Mouse (Mus musculus): ENCODE data around the gene Ifi47. TPM values are rescaled to one million over a fixed set of nuclear protein-coding genes. Genes with fewer than 3 reads are reported as not detected.

Ifi47 gene
- polyA plus RNA-seq, 1 experiment from 2014 or later = 0.18 TPM

- no peak within 1 kb of the TSS for H3K4me3 ChIP-seq (replicated peaks)
- ATAC-seq (ENCODE audit: low FRiP score) = no peak
- no peak within 1 kb of the TSS for H3K9ac ChIP-seq
- H3K36me3 ChIP-seq (replicated peaks) = no peaks in the 10 kb centered on the region
- no peaks in the 10 kb centered on the region for H3K9me3 ChIP-seq
- no peaks in the 10 kb centered on the region for H3K27me3 ChIP-seq
- no peak within 1 kb of the TSS for H3K4me2 ChIP-seq
- no peak within 1 kb of the TSS for H3K27ac ChIP-seq
- H3K4me1 ChIP-seq = no peaks in the 10 kb centered on the region
Observed at GRCm38 (mm10) chr11:49114774-49115173, 38.4 kb downstream of the Ifi47 start, which contains the start of gene Olfr1396. Gene Olfr1396 (minus strand): TSS chr11:49114874.

- H3K27me3 ChIP-seq = no peaks in the 10 kb centered on the region
- no peak overlapping the region for H3K27ac ChIP-seq
- ATAC-seq (ENCODE audit: low FRiP score) = no peak
- WGBS = 87% methylated on average over 3 of the region's 3 CpGs
- H3K4me3 ChIP-seq (replicated peaks) = no peak overlapping the region
- no peak overlapping the region for H3K4me2 ChIP-seq
- H3K36me3 ChIP-seq (replicated peaks) = no peaks in the 10 kb centered on the region
- H3K4me1 ChIP-seq = no peaks in the 10 kb centered on the region
- no peak overlapping the region for H3K9ac ChIP-seq
- no peaks in the 10 kb centered on the region for H3K9me3 ChIP-seq
Observed at GRCm38 (mm10) chr11:49119635-49120034, 43.2 kb downstream of the Ifi47 start.

GRCm38 (mm10) chr11:49124169-49124568, 47.8 kb downstream of the Ifi47 start:
- H3K9ac ChIP-seq = no peak overlapping the region
- no peaks in the 10 kb centered on the region for H3K4me1 ChIP-seq
- no peaks in the 10 kb centered on the region for H3K36me3 ChIP-seq (replicated peaks)
- no peak overlapping the region for H3K4me3 ChIP-seq (replicated peaks)
- no peaks in the 10 kb centered on the region for H3K9me3 ChIP-seq
- no peak for ATAC-seq (ENCODE audit: low FRiP score)
- no peak overlapping the region for H3K4me2 ChIP-seq
- H3K27ac ChIP-seq = no peak overlapping the region
- WGBS = 84% methylated on average over 2 of the region's 2 CpGs
- no peaks in the 10 kb centered on the region for H3K27me3 ChIP-seq

GRCm38 (mm10) chr11:49141974-49142373, 65.6 kb downstream of the Ifi47 start, which contains the start of gene Olfr1395:
Gene Olfr1395 (plus strand): TSS chr11:49142274.
- H3K4me1 ChIP-seq = no peaks in the 10 kb centered on the region
- H3K36me3 ChIP-seq (replicated peaks) = no peaks in the 10 kb centered on the region
- H3K27ac ChIP-seq = no peak within 1 kb of the TSS
- ATAC-seq (ENCODE audit: low FRiP score) = no peak
- no peak within 1 kb of the TSS for H3K4me2 ChIP-seq
- no peak within 1 kb of the TSS for H3K4me3 ChIP-seq (replicated peaks)
- H3K27me3 ChIP-seq = no peaks in the 10 kb centered on the region
- no peaks in the 10 kb centered on the region for H3K9me3 ChIP-seq
- H3K9ac ChIP-seq = no peak within 1 kb of the TSS
- WGBS = 97% methylated on average over 6 of the region's 6 CpGs

Other genes starting within 250 kb of the Ifi47 start
- 6.8 and 9.4 TPM in 2 replicates for gene Gm12184, start 249.9 kb upstream of the Ifi47 start, polyA plus RNA-seq (2016; fragmentation: Nextera tagmentation; extraction: Ambion mirVana)
- 1.2 and 1.8 TPM in 2 replicates for gene Irgm1, start 204.9 kb upstream of the Ifi47 start, polyA plus RNA-seq (2016; fragmentation: Nextera tagmentation; extraction: Ambion mirVana)
- 0.09 TPM in 1 of 2 replicates, not detected in the other for gene Gm5431, start 174.4 kb upstream of the Ifi47 start, polyA plus RNA-seq (2016; fragmentation: Nextera tagmentation; extraction: Ambion mirVana)
- gene Psme2b, start 130.4 kb upstream of the Ifi47 start, polyA plus RNA-seq (2016; fragmentation: Nextera tagmentation; extraction: Ambion mirVana) = 1.8 and 2.0 TPM in 2 replicates
- not detected in 2 replicates for gene Olfr56, start 97.7 kb upstream of the Ifi47 start, polyA plus RNA-seq (2016; fragmentation: Nextera tagmentation; extraction: Ambion mirVana)
- 0.23 TPM in 1 of 2 replicates, not detected in the other for gene 9930111J21Rik1, start 97.2 kb upstream of the Ifi47 start, polyA plus RNA-seq (2016; fragmentation: Nextera tagmentation; extraction: Ambion mirVana)
- gene Gm12185, start 84.4 kb upstream of the Ifi47 start, polyA plus RNA-seq (2016; fragmentation: Nextera tagmentation; extraction: Ambion mirVana) = not detected in 2 replicates
- not detected in 2 replicates for gene Tgtp1, start 82.4 kb upstream of the Ifi47 start, polyA plus RNA-seq (2016; fragmentation: Nextera tagmentation; extraction: Ambion mirVana)
- gene 9930111J21Rik2, start 25.3 kb upstream of the Ifi47 start, polyA plus RNA-seq (2016; fragmentation: Nextera tagmentation; extraction: Ambion mirVana) = 0.17 and 0.23 TPM in 2 replicates
- not detected in 2 replicates for gene Tgtp2, start 12.4 kb upstream of the Ifi47 start, polyA plus RNA-seq (2016; fragmentation: Nextera tagmentation; extraction: Ambion mirVana)
- not detected in 2 replicates for gene Olfr1396, start 38.3 kb downstream of the Ifi47 start, polyA plus RNA-seq (2016; fragmentation: Nextera tagmentation; extraction: Ambion mirVana)
- not detected in 2 replicates for gene Olfr1395, start 65.7 kb downstream of the Ifi47 start, polyA plus RNA-seq (2016; fragmentation: Nextera tagmentation; extraction: Ambion mirVana)
- not detected in 2 replicates for gene Olfr1394, start 77.8 kb downstream of the Ifi47 start, polyA plus RNA-seq (2016; fragmentation: Nextera tagmentation; extraction: Ambion mirVana)
- 0.17 TPM in 1 of 2 replicates, not detected in the other for gene Btnl9, start 110.6 kb downstream of the Ifi47 start, polyA plus RNA-seq (2016; fragmentation: Nextera tagmentation; extraction: Ambion mirVana)
- 60.5 and 63.3 TPM in 2 replicates for gene Zfp62, start 126.7 kb downstream of the Ifi47 start, polyA plus RNA-seq (2016; fragmentation: Nextera tagmentation; extraction: Ambion mirVana)
- gene Mgat1, start 167.6 kb downstream of the Ifi47 start, polyA plus RNA-seq (2016; fragmentation: Nextera tagmentation; extraction: Ambion mirVana) = 31.4 and 35.5 TPM in 2 replicates
- 0.06 and 0.18 TPM in 2 replicates for gene Olfr1393, start 201.7 kb downstream of the Ifi47 start, polyA plus RNA-seq (2016; fragmentation: Nextera tagmentation; extraction: Ambion mirVana)
- gene Olfr1392, start 208.7 kb downstream of the Ifi47 start, polyA plus RNA-seq (2016; fragmentation: Nextera tagmentation; extraction: Ambion mirVana) = not detected in 2 replicates
- gene Olfr10, start 228.2 kb downstream of the Ifi47 start, polyA plus RNA-seq (2016; fragmentation: Nextera tagmentation; extraction: Ambion mirVana) = not detected in 2 replicates
- gene Olfr1391, start 246.2 kb downstream of the Ifi47 start, polyA plus RNA-seq (2016; fragmentation: Nextera tagmentation; extraction: Ambion mirVana) = not detected in 2 replicates

Data from forebrain, embryonic 12.5 days (tissue).